Mouse (Mus musculus) right cerebral cortex, postnatal 4 days (tissue): ENCODE measurements around the gene Slc39a10.
"Not testable (repeated sequence)": the region's sequence is repeated elsewhere in the genome, so short reads cannot be mapped to it uniquely, and the experiment has no call there.

Source experiments
- DNase-seq: peaks from one replicate; pipeline ENCODE4 v3.0.0-alpha.2; 2022

The Slc39a10 gene

DNA sequence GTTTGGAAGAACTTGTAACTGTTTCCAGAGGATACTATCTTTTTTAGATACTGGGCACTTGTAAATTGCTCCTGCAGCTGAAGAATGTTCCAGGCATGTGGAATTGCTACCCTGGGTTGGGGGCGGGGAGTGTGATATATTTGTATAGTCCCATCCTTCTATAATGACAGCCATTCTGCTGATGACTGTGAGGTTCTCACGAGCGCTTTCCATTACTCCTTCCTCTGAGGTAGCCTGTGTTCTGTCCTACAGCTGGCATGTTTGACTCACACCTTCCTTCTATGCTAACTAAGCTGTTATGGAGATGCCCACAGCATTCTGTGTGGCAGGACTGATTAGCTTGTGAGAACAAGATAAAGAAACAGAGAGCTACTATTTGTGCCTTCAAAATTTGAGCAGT is 128.1 kb downstream of the Slc39a10 start:
- not testable (repeated sequence) for DNase-seq
